12 mouse cellular contexts compared by ENCODE assay signal in genomic region chr6:6861086-6861797, GRCm38 (mm10). TPM values are rescaled to one million over a fixed set of nuclear protein-coding genes. Genes with fewer than 3 reads are reported as not detected.
DNase-seq lines count a peak whose midpoint lies in the region; ATAC-seq and TF ChIP-seq lines count a peak whose summit lies in the region.
"Had no signal": no experiment of that assay in that cellular context is flagged by ENCODE, and none has a peak within 500 bp of the region (broad histone marks: within the 10 kb centered on the region; RNA-seq: fewer than 3 reads in every experiment).

No protein-coding gene starts in this region.

- peaks cover 95% of the 10 kb centered on the region for H3K27me3 ChIP-seq in heart, embryonic 13.5 days (replicated peaks)
- H3K27me3 ChIP-seq in neural tube, embryonic 15.5 days (replicated peaks), result peaks cover 86% of the 10 kb centered on the region
- peaks cover 35% of the 10 kb centered on the region for H3K27me3 ChIP-seq in forebrain, postnatal 0 days (ENCODE audit: insufficient read depth, low read length)
- peaks cover 96% of the 10 kb centered on the region for H3K27me3 ChIP-seq in neural tube, embryonic 11.5 days (ENCODE audit: control insufficient read depth, insufficient read depth, low read length)

- no peak for TF ChIP-seq CTCF in forebrain, postnatal 0 days (IDR thresholded peaks at IDR 0.05; ENCODE audit: low read depth)

- H3K4me3 ChIP-seq in heart, embryonic 13.5 days, result peak overlapping the region; percentile 36
- no peak overlapping the region for H3K4me3 ChIP-seq in neural tube, embryonic 15.5 days (replicated peaks)
- peak overlapping the region; percentile 50 for H3K4me3 ChIP-seq in forebrain, postnatal 0 days (ENCODE audit: low read depth, low read length)
- H3K4me3 ChIP-seq in neural tube, embryonic 11.5 days (ENCODE audit: low read depth, low read length), result no peak overlapping the region

- H3K36me3 ChIP-seq in heart, embryonic 13.5 days, result no peaks in the 10 kb centered on the region
- no peaks in the 10 kb centered on the region for H3K36me3 ChIP-seq in neural tube, embryonic 15.5 days
- H3K36me3 ChIP-seq in forebrain, postnatal 0 days (ENCODE audit: insufficient read depth), result no peaks in the 10 kb centered on the region
- H3K36me3 ChIP-seq in neural tube, embryonic 11.5 days (ENCODE audit: control insufficient read depth, insufficient read depth, low read length), result no peaks in the 10 kb centered on the region

- H3K4me2 ChIP-seq in heart, embryonic 13.5 days, result peak overlapping the region; percentile 57
- H3K4me2 ChIP-seq in neural tube, embryonic 15.5 days, result no peak overlapping the region
- H3K4me2 ChIP-seq in forebrain, postnatal 0 days (ENCODE audit: low read depth), result peak overlapping the region; percentile 53
- no peak overlapping the region for H3K4me2 ChIP-seq in neural tube, embryonic 11.5 days (ENCODE audit: low read depth)

- WGBS in heart, embryonic 13.5 days, result under 1% methylated on average over 21 of the region's 21 CpGs
- under 1% methylated on average over 21 of the region's 21 CpGs for WGBS in neural tube, embryonic 15.5 days
- 1% methylated on average over 21 of the region's 21 CpGs for WGBS in forebrain, postnatal 0 days
- 1% methylated on average over 21 of the region's 21 CpGs for WGBS in neural tube, embryonic 11.5 days

- no peaks in the 10 kb centered on the region for H3K9me3 ChIP-seq in heart, embryonic 13.5 days
- H3K9me3 ChIP-seq in neural tube, embryonic 15.5 days (replicated peaks), result no peaks in the 10 kb centered on the region
- no peaks in the 10 kb centered on the region for H3K9me3 ChIP-seq in forebrain, postnatal 0 days (ENCODE audit: low read length)
- H3K9me3 ChIP-seq in neural tube, embryonic 11.5 days (ENCODE audit: control insufficient read depth, low read length), result no peaks in the 10 kb centered on the region

- peaks cover 38% of the 10 kb centered on the region for H3K4me1 ChIP-seq in heart, embryonic 13.5 days
- H3K4me1 ChIP-seq in neural tube, embryonic 15.5 days, result peaks cover 28% of the 10 kb centered on the region
- H3K4me1 ChIP-seq in forebrain, postnatal 0 days (ENCODE audit: insufficient read depth), result peaks cover 4% of the 10 kb centered on the region; the same call in 1 of the 2 replicates
- H3K4me1 ChIP-seq in neural tube, embryonic 11.5 days (ENCODE audit: control insufficient read depth, insufficient read depth, low read length), result peaks cover 19% of the 10 kb centered on the region

- no peak overlapping the region for H3K27ac ChIP-seq in heart, embryonic 13.5 days (replicated peaks)
- no peak overlapping the region for H3K27ac ChIP-seq in neural tube, embryonic 15.5 days (replicated peaks)
- peak overlapping the region; percentile 86 for H3K27ac ChIP-seq in forebrain, postnatal 0 days (ENCODE audit: low read depth, low read length)
- no peak overlapping the region for H3K27ac ChIP-seq in neural tube, embryonic 11.5 days (ENCODE audit: low read depth, low read length)

- no peak for ATAC-seq in heart, embryonic 13.5 days (ENCODE audit: extremely low read depth, insufficient number of reproducible peaks, low FRiP score, low TSS enrichment)
- ATAC-seq in neural tube, embryonic 15.5 days (ENCODE audit: low FRiP score), result no peak
- ATAC-seq in forebrain, postnatal 0 days, result peak; percentile 4; the same call in 1 of the 2 replicates
- no peak for ATAC-seq in neural tube, embryonic 11.5 days (ENCODE audit: insufficient read depth, low FRiP score, low TSS enrichment)

- H3K9ac ChIP-seq in heart, embryonic 13.5 days, result no peak overlapping the region
- H3K9ac ChIP-seq in neural tube, embryonic 15.5 days (replicated peaks), result no peak overlapping the region
- peak overlapping the region; percentile 69 for H3K9ac ChIP-seq in forebrain, postnatal 0 days
- H3K9ac ChIP-seq in neural tube, embryonic 11.5 days (ENCODE audit: low read length), result no peak overlapping the region

- no peak for DNase-seq in heart, adult 8-10 months (ENCODE audit: low spot score)
- peak; percentile 56 for DNase-seq in neural tube, embryonic 10.5 days (ENCODE audit: extremely low spot score, low spot score)
- DNase-seq in forebrain, postnatal 0 days, result no peak
- DNase-seq in neural tube, embryonic 11.5 days (ENCODE audit: low spot score), result peak; percentile 44
- DNase-seq in cerebellum, adult 18-20 months, result no peak
- DNase-seq in cerebellum, postnatal 14 days, result no peak
- DNase-seq: lung, postnatal 4 days; thymus, adult 18-20 months had no signal

RNA-seq across cellular contexts. Expression of gene Dlx6, which starts 1.9 kb away (rescaled TPM):
- polyA plus RNA-seq in heart, embryonic 13.5 days (2015; fragmentation: Nextera tagmentation; extraction: Ambion mirVana), result not detected in 2 replicates
- total RNA-seq in heart, adult 8-10 months (2022), result not detected
- 0.41 TPM in 1 of 2 replicates, not detected in the other for polyA plus RNA-seq in neural tube, embryonic 15.5 days (2015; fragmentation: Nextera tagmentation; extraction: Ambion mirVana)
- 19.7 and 28.9 TPM in 2 replicates for total RNA-seq in forebrain, postnatal 0 days (2014; rRNA removed)
- 3.7 and 4.9 TPM in 2 replicates for polyA plus RNA-seq in forebrain, postnatal 0 days (2015; fragmentation: Nextera tagmentation; extraction: Ambion mirVana)
- polyA plus RNA-seq in neural tube, embryonic 11.5 days (2014; fragmentation: Nextera tagmentation; extraction: Ambion mirVana), result not detected in 2 replicates
- total RNA-seq: common myeloid progenitor, adult 5-6 weeks; hematopoietic stem cell, adult 5-6 weeks had no signal

RNA-seq across cellular contexts. Expression of gene Dlx5, which starts 20.6 kb away (rescaled TPM):
- 0.94 and 1.1 TPM in 2 replicates for polyA plus RNA-seq in heart, embryonic 13.5 days (2015; fragmentation: Nextera tagmentation; extraction: Ambion mirVana)
- under 1 TPM; 0.22 to 0.84 (median 0.31) TPM for total RNA-seq in heart, adult 8-10 months (2022)
- polyA plus RNA-seq in neural tube, embryonic 15.5 days (2015; fragmentation: Nextera tagmentation; extraction: Ambion mirVana), result 0.41 and 0.83 TPM in 2 replicates
- 6.5 and 12.9 TPM in 2 replicates for total RNA-seq in forebrain, postnatal 0 days (2014; rRNA removed)
- polyA plus RNA-seq in forebrain, postnatal 0 days (2015; fragmentation: Nextera tagmentation; extraction: Ambion mirVana), result 47.2 and 51.3 TPM in 2 replicates
- 0.74 and 0.97 TPM in 2 replicates for polyA plus RNA-seq in neural tube, embryonic 11.5 days (2014; fragmentation: Nextera tagmentation; extraction: Ambion mirVana)
- total RNA-seq: common myeloid progenitor, adult 5-6 weeks; hematopoietic stem cell, adult 5-6 weeks had no signal

Comparison
In these comparisons a context has a peak if more than half of its experiments do, and no peak if none do; other contexts are left out.
1. H3K4me2 ChIP-seq: peak in heart, embryonic 13.5 days (single experiment) and forebrain, postnatal 0 days (single experiment); none in neural tube, embryonic 15.5 days (single experiment) and neural tube, embryonic 11.5 days (single experiment).
2. H3K4me3 ChIP-seq: peak in heart, embryonic 13.5 days (single experiment) and forebrain, postnatal 0 days (single experiment); none in neural tube, embryonic 15.5 days (single experiment) and neural tube, embryonic 11.5 days (single experiment).
3. DNase-seq: peak in neural tube, embryonic 10.5 days (single experiment) and neural tube, embryonic 11.5 days (single experiment); none in heart, adult 8-10 months (single experiment), forebrain, postnatal 0 days (single experiment), cerebellum, adult 18-20 months (0 of 2) and cerebellum, postnatal 14 days (0 of 2).
4. RNA of gene Dlx5, which starts 20.6 kb away (polyA plus RNA-seq): 47.2 to 51.3 TPM in forebrain, postnatal 0 days; 0.94 to 1.1 TPM in heart, embryonic 13.5 days, 0.74 to 0.97 TPM in neural tube, embryonic 11.5 days and 0.41 to 0.83 TPM in neural tube, embryonic 15.5 days; every median in the first group is over 10 times any median in the second.